In genomic region chr12:50295549-50295948, GRCm38 (mm10) we compare ENCODE assay signal across 16 mouse cellular contexts.
A peak's percentile ranks its signal among the peaks of the same experiment; 100 is the strongest.
DNase-seq lines count a peak whose midpoint lies in the region; ATAC-seq lines count a peak whose summit lies in the region.
"Had no signal": no experiment of that assay in that cellular context is flagged by ENCODE, and none has a peak within 500 bp of the region (broad histone marks: within the 10 kb centered on the region; RNA-seq: fewer than 3 reads in every experiment).

No protein-coding gene starts in this region.

- 33% methylated on average over 2 of the region's 2 CpGs for WGBS in midbrain, embryonic 11.5 days
- 52% methylated on average over 2 of the region's 2 CpGs for WGBS in midbrain, embryonic 10.5 days
- 3% methylated on average over 2 of the region's 2 CpGs for WGBS in forebrain, embryonic 13.5 days

- H3K4me1 ChIP-seq in midbrain, embryonic 11.5 days (ENCODE audit: control insufficient read depth, insufficient read depth, low read length) = no peaks in the 10 kb centered on the region
- peaks cover 6% of the 10 kb centered on the region; the same call in 1 of the 2 replicates for H3K4me1 ChIP-seq in midbrain, embryonic 10.5 days
- H3K4me1 ChIP-seq in forebrain, embryonic 13.5 days = peaks cover 34% of the 10 kb centered on the region
- H3K4me1 ChIP-seq: heart, embryonic 15.5 days; limb, embryonic 10.5 days; liver, embryonic 13.5 days had no signal

- H3K4me2 ChIP-seq in midbrain, embryonic 11.5 days = no peak overlapping the region
- no peak overlapping the region for H3K4me2 ChIP-seq in forebrain, embryonic 13.5 days
- H3K4me2 ChIP-seq: heart, embryonic 15.5 days; liver, embryonic 13.5 days had no signal

- ATAC-seq in midbrain, embryonic 11.5 days (ENCODE audit: low FRiP score) = peak; percentile 88
- ATAC-seq in forebrain, embryonic 13.5 days = peak; percentile 96
- ATAC-seq in megakaryocyte progenitor cell, adult 5-6 weeks (replicated peaks; ENCODE audit: poor library complexity) = no peak
- ATAC-seq: inflammation-experienced regulatory T-cells, adult 6 months; lung, postnatal 0 days had no signal

- no peak for DNase-seq in midbrain, embryonic 11.5 days (ENCODE audit: low spot score, missing footprints)
- no peak for DNase-seq in midbrain, embryonic 10.5 days (ENCODE audit: low spot score)
- peak; percentile 30 for DNase-seq in mesoderm, embryonic 11.5 days (ENCODE audit: low read depth, low spot score)
- peak; percentile 27 for DNase-seq in telencephalon, adult 2 months (ENCODE audit: low read depth, low spot score)
- DNase-seq in left cerebral cortex, adult 11 months (ENCODE audit: low spot score) = no peak
- DNase-seq: cerebellum, adult 8-10 months; gastrocnemius, postnatal 14 days; liver, embryonic 13.5 days; right cerebral cortex, postnatal 25 days had no signal

- H3K4me3 ChIP-seq in midbrain, embryonic 11.5 days (ENCODE audit: low read depth, low read length) = no peak overlapping the region
- H3K4me3 ChIP-seq in midbrain, embryonic 10.5 days = no peak overlapping the region
- no peak overlapping the region for H3K4me3 ChIP-seq in forebrain, embryonic 13.5 days
- H3K4me3 ChIP-seq: heart, embryonic 15.5 days; limb, embryonic 10.5 days; liver, embryonic 13.5 days had no signal

- H3K27me3 ChIP-seq in midbrain, embryonic 11.5 days (ENCODE audit: control insufficient read depth, insufficient read depth, low read length) = no peaks in the 10 kb centered on the region
- H3K27me3 ChIP-seq in midbrain, embryonic 10.5 days (ENCODE audit: low read depth, poor library complexity, severe bottlenecking) = peaks cover 22% of the 10 kb centered on the region
- no peaks in the 10 kb centered on the region for H3K27me3 ChIP-seq in forebrain, embryonic 13.5 days
- H3K27me3 ChIP-seq: heart, embryonic 15.5 days; liver, embryonic 13.5 days had no signal

- H3K27ac ChIP-seq in midbrain, embryonic 11.5 days (ENCODE audit: low read depth, low read length) = no peak overlapping the region
- H3K27ac ChIP-seq in midbrain, embryonic 10.5 days (replicated peaks) = no peak overlapping the region
- H3K27ac ChIP-seq in forebrain, embryonic 13.5 days = no peak overlapping the region
- H3K27ac ChIP-seq: heart, embryonic 15.5 days; kidney, postnatal 0 days; limb, embryonic 10.5 days; liver, embryonic 13.5 days had no signal

- H3K9ac ChIP-seq in midbrain, embryonic 11.5 days (ENCODE audit: low read length) = no peak overlapping the region
- no peak overlapping the region for H3K9ac ChIP-seq in forebrain, embryonic 13.5 days
- H3K9ac ChIP-seq: heart, embryonic 15.5 days; liver, embryonic 13.5 days had no signal

- no peaks in the 10 kb centered on the region for H3K36me3 ChIP-seq in midbrain, embryonic 11.5 days (ENCODE audit: control insufficient read depth, insufficient read depth, low read length)
- H3K36me3 ChIP-seq in midbrain, embryonic 10.5 days = no peaks in the 10 kb centered on the region
- H3K36me3 ChIP-seq in forebrain, embryonic 13.5 days (ENCODE audit: poor library complexity, severe bottlenecking) = no peaks in the 10 kb centered on the region
- H3K36me3 ChIP-seq: heart, embryonic 15.5 days; limb, embryonic 10.5 days; liver, embryonic 13.5 days had no signal

- H3K9me3 ChIP-seq in midbrain, embryonic 11.5 days (ENCODE audit: control insufficient read depth, low read length) = no peaks in the 10 kb centered on the region
- H3K9me3 ChIP-seq in midbrain, embryonic 10.5 days (replicated peaks) = no peaks in the 10 kb centered on the region
- no peaks in the 10 kb centered on the region for H3K9me3 ChIP-seq in forebrain, embryonic 13.5 days (replicated peaks)
- H3K9me3 ChIP-seq: heart, embryonic 15.5 days; limb, embryonic 10.5 days; liver, embryonic 13.5 days had no signal

Comparison
In these comparisons a context has a peak if more than half of its experiments do, and no peak if none do; other contexts are left out.
1. DNase-seq: peak in mesoderm, embryonic 11.5 days (single experiment) and telencephalon, adult 2 months (single experiment); none in midbrain, embryonic 11.5 days (single experiment), midbrain, embryonic 10.5 days (single experiment) and left cerebral cortex, adult 11 months (single experiment).